Mouse (Mus musculus) brain, embryonic 14.5 days (tissue): ENCODE results near the gene Ube4b.
"Not testable (repeated sequence)": the region's sequence is repeated elsewhere in the genome, so short reads cannot be mapped to it uniquely, and the experiment has no call there.

Source experiments
- CTCF ChIP-seq: fragments of 200-500 bp; IDR thresholded peaks from 2 replicates; pipeline ENCODE4 v1.5.1; 2012; ENCODE audit warnings: inconsistent platforms, mild to moderate bottlenecking, moderate library complexity, borderline replicate concordance; ENCODE audit not compliant: insufficient read depth, insufficient read length; ENCODE audit errors: extremely low read depth
- POLR2A ChIP-seq: fragments of 200-500 bp; IDR thresholded peaks from 2 replicates; pipeline ENCODE4 v1.6.1; 2012; ENCODE audit warnings: mild to moderate bottlenecking, inconsistent platforms, borderline replicate concordance; ENCODE audit not compliant: poor library complexity, insufficient read depth, insufficient read length, severe bottlenecking; ENCODE audit errors: extremely low read depth

DNA sequence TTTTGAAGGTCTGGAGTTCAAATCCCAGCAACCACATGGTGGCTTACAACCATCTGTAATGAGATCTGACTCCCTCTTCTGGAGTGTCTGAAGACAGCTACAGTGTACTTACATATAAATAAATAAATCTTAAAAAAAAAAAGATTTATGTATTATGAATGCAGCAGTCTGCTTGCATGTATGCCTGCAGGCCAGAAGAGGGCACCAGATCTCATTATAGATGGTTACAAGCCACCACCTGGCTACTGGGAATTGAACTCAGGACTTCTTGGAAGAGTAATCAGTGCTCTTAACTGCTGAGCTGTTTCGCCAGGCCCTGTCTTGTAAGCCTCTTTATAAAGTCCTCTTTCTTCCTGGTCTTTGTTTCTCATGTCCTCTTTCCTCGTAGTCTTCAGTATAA lies 33.9 kb upstream of the Ube4b start:
- TF ChIP-seq CTCF, POLR2A: not testable (repeated sequence)
